ENCODE assay signal across 14 mouse cellular contexts in the genomic region with DNA sequence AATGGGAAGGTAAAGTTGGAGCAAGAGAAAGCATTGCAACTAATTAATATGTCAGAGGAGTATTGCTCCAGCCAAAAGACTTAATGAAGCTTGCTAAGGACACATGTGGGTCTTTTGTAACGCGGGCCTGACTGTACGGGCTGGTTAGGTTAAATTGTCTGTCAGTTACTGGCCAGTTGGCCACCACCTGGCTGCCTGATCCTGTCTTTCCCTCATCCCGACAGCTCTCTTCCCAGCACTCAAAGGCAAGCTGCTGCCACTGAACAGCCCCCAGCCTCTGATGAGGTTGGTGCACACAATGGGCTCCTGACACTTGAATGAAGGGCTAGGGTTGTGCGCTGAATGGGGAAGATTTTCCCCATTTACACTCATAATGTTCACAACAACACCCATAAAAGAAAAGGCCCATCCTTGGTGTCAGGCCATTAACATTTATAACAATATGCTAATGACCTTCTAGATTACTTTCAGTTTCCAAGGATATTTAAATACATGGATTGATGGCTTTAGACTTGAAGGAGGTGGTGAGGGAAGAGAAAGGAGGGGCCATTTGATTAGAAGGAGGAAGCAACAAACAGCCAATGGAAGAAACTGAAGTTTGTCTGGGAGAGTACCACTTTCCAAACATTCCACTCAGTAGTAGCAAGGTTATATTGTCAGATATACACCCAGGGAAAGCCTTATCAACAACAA. TPM values are rescaled to one million over a fixed set of nuclear protein-coding genes. Genes with fewer than 3 reads are reported as not detected.
DNase-seq lines count a peak whose midpoint lies in the region; ATAC-seq and TF ChIP-seq lines count a peak whose summit lies in the region.
"Had no signal": no experiment of that assay in that cellular context is flagged by ENCODE, and none has a peak within 500 bp of the region (broad histone marks: within the 10 kb centered on the region; RNA-seq: fewer than 3 reads in every experiment).

No protein-coding gene starts in this region.

- H3K27me3 ChIP-seq in forebrain, embryonic 10.5 days (ENCODE audit: poor library complexity, severe bottlenecking): no peaks in the 10 kb centered on the region
- no peaks in the 10 kb centered on the region for H3K27me3 ChIP-seq in hindbrain, embryonic 15.5 days
- no peaks in the 10 kb centered on the region for H3K27me3 ChIP-seq in neural tube, embryonic 11.5 days (ENCODE audit: control insufficient read depth, insufficient read depth, low read length)
- H3K27me3 ChIP-seq in liver, postnatal 0 days (ENCODE audit: insufficient read depth, low read length): no peaks in the 10 kb centered on the region
- H3K27me3 ChIP-seq: embryonic facial prominence, embryonic 13.5 days; limb, embryonic 15.5 days had no signal

- no peaks in the 10 kb centered on the region for H3K36me3 ChIP-seq in forebrain, embryonic 10.5 days (replicated peaks)
- no peaks in the 10 kb centered on the region for H3K36me3 ChIP-seq in hindbrain, embryonic 15.5 days
- H3K36me3 ChIP-seq in neural tube, embryonic 11.5 days (ENCODE audit: control insufficient read depth, insufficient read depth, low read length): no peaks in the 10 kb centered on the region
- no peaks in the 10 kb centered on the region for H3K36me3 ChIP-seq in liver, postnatal 0 days (replicated peaks; ENCODE audit: insufficient read depth, low read length)
- H3K36me3 ChIP-seq: embryonic facial prominence, embryonic 13.5 days; limb, embryonic 15.5 days had no signal

- H3K9me3 ChIP-seq in forebrain, embryonic 10.5 days: no peaks in the 10 kb centered on the region
- H3K9me3 ChIP-seq in hindbrain, embryonic 15.5 days: no peaks in the 10 kb centered on the region
- H3K9me3 ChIP-seq in neural tube, embryonic 11.5 days (ENCODE audit: control insufficient read depth, low read length): no peaks in the 10 kb centered on the region
- H3K9me3 ChIP-seq in liver, postnatal 0 days (ENCODE audit: low read length): no peaks in the 10 kb centered on the region
- H3K9me3 ChIP-seq: embryonic facial prominence, embryonic 13.5 days; limb, embryonic 15.5 days had no signal

- peaks cover 38% of the 10 kb centered on the region for H3K4me1 ChIP-seq in forebrain, embryonic 10.5 days
- H3K4me1 ChIP-seq in hindbrain, embryonic 15.5 days (replicated peaks): peaks cover 7% of the 10 kb centered on the region; the same call in 1 of the 2 replicates
- H3K4me1 ChIP-seq in neural tube, embryonic 11.5 days (ENCODE audit: control insufficient read depth, insufficient read depth, low read length): peaks cover 3% of the 10 kb centered on the region; the same call in 1 of the 2 replicates
- no peaks in the 10 kb centered on the region for H3K4me1 ChIP-seq in liver, postnatal 0 days (ENCODE audit: insufficient read depth)
- H3K4me1 ChIP-seq: embryonic facial prominence, embryonic 13.5 days; limb, embryonic 15.5 days had no signal

- no peak for TF ChIP-seq CTCF in liver, postnatal 0 days (IDR thresholded peaks at IDR 0.05; ENCODE audit: low read depth)

- 0 out of 2 replicates have a peak overlapping the region, but pooled peaks have one; percentile 7 for H3K4me2 ChIP-seq in hindbrain, embryonic 15.5 days
- no peak overlapping the region for H3K4me2 ChIP-seq in neural tube, embryonic 11.5 days (ENCODE audit: low read depth)
- no peak overlapping the region for H3K4me2 ChIP-seq in liver, postnatal 0 days (ENCODE audit: low read depth, low read length)
- H3K4me2 ChIP-seq: embryonic facial prominence, embryonic 13.5 days; limb, embryonic 15.5 days had no signal

- WGBS in forebrain, embryonic 10.5 days: 22% methylated on average over 5 of the region's 5 CpGs
- 13% methylated on average over 5 of the region's 5 CpGs for WGBS in hindbrain, embryonic 15.5 days
- 23% methylated on average over 5 of the region's 5 CpGs for WGBS in neural tube, embryonic 11.5 days
- WGBS in liver, postnatal 0 days (ENCODE audit: insufficient replicate concordance): 66% methylated on average over 5 of the region's 5 CpGs

- peak overlapping the region; percentile 63 for H3K27ac ChIP-seq in forebrain, embryonic 10.5 days
- H3K27ac ChIP-seq in hindbrain, embryonic 15.5 days (replicated peaks): no peak overlapping the region
- H3K27ac ChIP-seq in neural tube, embryonic 11.5 days (ENCODE audit: low read depth, low read length): peak overlapping the region; percentile 34; the same call in 1 of the 2 replicates
- H3K27ac ChIP-seq in liver, postnatal 0 days (ENCODE audit: low read depth): no peak overlapping the region
- H3K27ac ChIP-seq: embryonic facial prominence, embryonic 13.5 days; limb, embryonic 15.5 days had no signal

- ATAC-seq in hindbrain, embryonic 15.5 days (ENCODE audit: low FRiP score, low read depth): peak; percentile 95
- ATAC-seq in neural tube, embryonic 11.5 days (ENCODE audit: insufficient read depth, low FRiP score, low TSS enrichment): peak; percentile 97
- ATAC-seq in liver, postnatal 0 days: no peak
- ATAC-seq: activated CD4-positive, CD25-positive, alpha-beta regulatory T cell, adult 4 months; intestine, postnatal 0 days had no signal

- DNase-seq in embryo, embryonic 10 days (ENCODE audit: low spot score): peak; percentile 72
- peak; percentile 70 for DNase-seq in forebrain, embryonic 10.5 days (ENCODE audit: extremely low spot score, low spot score)
- DNase-seq in neural tube, embryonic 11.5 days (ENCODE audit: low spot score): peak; percentile 79
- DNase-seq in heart, adult 11 months: no peak
- DNase-seq in right cerebral cortex, postnatal 14 days: no peak
- DNase-seq in liver, postnatal 0 days: no peak
- DNase-seq in spleen, adult 18-20 months: no peak
- DNase-seq: layer of hippocampus, postnatal 36 days; lung, postnatal 10 days had no signal

- TF ChIP-seq EP300 in liver, postnatal 0 days (IDR thresholded peaks at IDR 0.05; ENCODE audit: low read depth): no peak

- no peak overlapping the region for H3K9ac ChIP-seq in hindbrain, embryonic 15.5 days
- no peak overlapping the region for H3K9ac ChIP-seq in neural tube, embryonic 11.5 days (ENCODE audit: low read length)
- no peak overlapping the region for H3K9ac ChIP-seq in liver, postnatal 0 days (replicated peaks)
- H3K9ac ChIP-seq: embryonic facial prominence, embryonic 13.5 days; limb, embryonic 15.5 days had no signal

- no peak overlapping the region for H3K4me3 ChIP-seq in forebrain, embryonic 10.5 days
- no peak overlapping the region for H3K4me3 ChIP-seq in hindbrain, embryonic 15.5 days
- no peak overlapping the region for H3K4me3 ChIP-seq in neural tube, embryonic 11.5 days (ENCODE audit: low read depth, low read length)
- H3K4me3 ChIP-seq in liver, postnatal 0 days (ENCODE audit: low read depth, low read length): no peak overlapping the region
- H3K4me3 ChIP-seq: embryonic facial prominence, embryonic 13.5 days; limb, embryonic 15.5 days had no signal

RNA-seq across cellular contexts. Expression of a gene that starts 57.4 kb away (rescaled TPM):
- polyA plus RNA-seq in forebrain, embryonic 10.5 days (2016; fragmentation: Nextera tagmentation; extraction: Ambion mirVana): 47.0 and 51.8 TPM in 2 replicates
- polyA plus RNA-seq in hindbrain, embryonic 15.5 days (2015; fragmentation: Nextera tagmentation; extraction: Ambion mirVana): 19.7 and 26.0 TPM in 2 replicates
- polyA plus RNA-seq in neural tube, embryonic 11.5 days (2014; fragmentation: Nextera tagmentation; extraction: Ambion mirVana): 91.9 and 94.3 TPM in 2 replicates
- 0.67 and 0.78 TPM in 2 replicates for polyA plus RNA-seq in liver, postnatal 0 days (2015; fragmentation: Nextera tagmentation; extraction: Ambion mirVana)

Comparison
In these comparisons a context has a peak if more than half of its experiments do, and no peak if none do; other contexts are left out.
1. DNase-seq: peak in embryo, embryonic 10 days (single experiment), forebrain, embryonic 10.5 days (single experiment) and neural tube, embryonic 11.5 days (single experiment); none in heart, adult 11 months (single experiment), right cerebral cortex, postnatal 14 days (single experiment), liver, postnatal 0 days (single experiment) and spleen, adult 18-20 months (0 of 2).
2. H3K27ac ChIP-seq: peak in forebrain, embryonic 10.5 days (single experiment) and neural tube, embryonic 11.5 days (single experiment); none in hindbrain, embryonic 15.5 days (single experiment) and liver, postnatal 0 days (single experiment).
3. RNA of a gene that starts 57.4 kb away (polyA plus RNA-seq): 91.9 to 94.3 TPM in neural tube, embryonic 11.5 days, 47.0 to 51.8 TPM in forebrain, embryonic 10.5 days and 19.7 to 26.0 TPM in hindbrain, embryonic 15.5 days; 0.67 to 0.78 TPM in liver, postnatal 0 days; every median in the first group is over 10 times any median in the second.